Mouse (Mus musculus): ENCODE data around the gene Klre1.
"Not testable (repeated sequence)": the region's sequence is repeated elsewhere in the genome, so short reads cannot be mapped to it uniquely, and the experiment has no call there.

Klre1 gene

DNA sequence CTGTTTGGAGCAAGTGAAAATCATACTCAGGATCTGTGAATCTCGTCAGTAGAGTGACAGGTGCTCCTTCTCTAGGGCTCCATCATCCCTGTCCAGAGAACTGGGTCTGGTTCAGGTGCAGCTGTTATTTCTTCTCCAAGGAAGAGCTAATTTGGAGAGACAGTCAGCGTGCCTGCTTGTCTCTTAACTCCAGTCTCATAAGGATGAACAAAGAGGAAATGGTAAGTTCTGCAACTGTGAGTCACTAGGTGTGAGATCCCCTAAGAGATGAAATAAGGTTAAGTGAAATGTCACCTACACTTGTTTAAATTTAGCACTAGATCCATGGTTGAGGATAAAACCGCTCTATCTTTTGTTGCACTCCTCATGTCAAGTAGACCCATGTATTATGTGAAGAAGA is 5.3 kb downstream of the Klre1 start:
- DNase-seq (ENCODE audit: low read depth, low spot score) = no peak

GRCm38 (mm10) chr6:129591508-129591907 is 13.8 kb downstream of the Klre1 start, which contains the start of gene Klrd1:
Klrd1 (plus strand) TSS chr6:129591782.
- DNase-seq (ENCODE audit: low read depth, low spot score) = no peak

DNA sequence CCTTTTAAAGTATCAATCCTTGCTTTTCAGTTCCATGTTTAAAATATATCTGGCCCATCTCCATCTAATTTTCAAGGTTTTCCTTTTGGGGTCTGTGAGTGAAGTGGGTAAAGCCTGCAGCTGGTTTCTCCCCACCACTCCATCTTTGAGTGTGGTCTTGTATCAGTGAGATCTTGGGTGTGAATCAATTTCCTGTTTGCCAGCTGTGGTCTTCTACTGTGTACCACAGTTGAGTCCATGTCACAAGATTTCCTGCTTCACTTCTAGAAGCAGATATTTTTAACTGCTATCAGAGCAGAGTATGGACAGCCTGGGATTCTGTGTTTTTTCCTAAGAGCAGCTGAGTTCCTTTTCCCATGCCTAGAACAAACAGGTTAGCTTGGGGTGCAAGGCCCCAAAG is 30.7 kb downstream of the Klre1 start:
- DNase-seq (ENCODE audit: low read depth, low spot score) = no peak

GRCm38 (mm10) chr6:129623735-129624134 is 46.0 kb downstream of the Klre1 start, which contains the start of gene Klrk1:
Klrk1 (minus strand) TSS chr6:129623864.
- DNase-seq (ENCODE audit: low read depth, low spot score) = no peak

DNA sequence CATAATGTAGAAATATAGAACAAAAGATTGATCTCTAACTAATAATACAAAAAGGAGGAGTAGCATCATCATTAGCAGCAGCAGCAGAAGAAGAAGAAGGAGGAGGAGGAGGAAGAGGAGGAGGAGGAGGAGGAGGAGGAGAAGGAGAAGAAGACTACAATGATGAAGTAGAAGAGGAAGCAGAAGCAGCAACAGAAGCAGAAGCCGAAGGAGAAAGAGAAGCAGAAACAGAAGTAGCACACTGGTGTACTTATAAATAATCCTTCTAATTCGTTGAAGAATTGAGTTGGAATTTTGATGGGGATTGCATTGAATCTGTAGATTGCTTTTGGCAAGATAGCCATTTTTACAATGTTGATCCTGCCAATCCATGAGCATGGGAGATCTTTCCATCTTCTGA is 53.3 kb downstream of the Klre1 start:
- not testable (repeated sequence) for DNase-seq (ENCODE audit: low read depth, low spot score)
